Mouse (Mus musculus): ENCODE results near the gene Gm28919.
"Not testable (repeated sequence)": the region's sequence is repeated elsewhere in the genome, so short reads cannot be mapped to it uniquely, and the experiment has no call there.

DNA sequence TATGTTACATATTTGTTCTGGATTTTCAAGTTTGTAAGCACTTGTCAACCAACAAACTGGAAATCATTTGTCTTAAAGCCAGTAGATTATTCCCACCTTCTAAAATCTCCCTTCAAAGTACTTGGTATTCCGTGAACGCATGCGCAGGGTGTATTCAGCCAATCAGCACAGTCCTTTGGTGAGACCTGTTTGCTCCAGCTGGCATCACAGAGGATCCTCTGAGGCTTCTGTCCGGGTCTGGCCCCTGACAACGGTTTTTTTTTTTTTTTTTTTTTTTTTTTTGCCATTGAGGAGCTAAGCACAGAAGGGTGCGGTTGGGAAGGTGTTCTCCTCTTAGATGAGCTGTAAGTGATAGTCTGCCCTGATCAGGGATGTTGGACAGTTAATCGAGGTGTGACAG lies at the start of gene Gm28919:
- TF ChIP-seq CTCF (IDR thresholded peaks at IDR 0.05; ENCODE audit: borderline replicate concordance, extremely low read depth, insufficient read depth, insufficient read length); POLR2A (IDR thresholded peaks at IDR 0.05; ENCODE audit: borderline replicate concordance, extremely low read depth, insufficient read depth, insufficient read length, poor library complexity, severe bottlenecking): not testable (repeated sequence)
